Mouse (Mus musculus): Measurements from ENCODE around the gene Uchl1.

Uchl1 gene

DNA sequence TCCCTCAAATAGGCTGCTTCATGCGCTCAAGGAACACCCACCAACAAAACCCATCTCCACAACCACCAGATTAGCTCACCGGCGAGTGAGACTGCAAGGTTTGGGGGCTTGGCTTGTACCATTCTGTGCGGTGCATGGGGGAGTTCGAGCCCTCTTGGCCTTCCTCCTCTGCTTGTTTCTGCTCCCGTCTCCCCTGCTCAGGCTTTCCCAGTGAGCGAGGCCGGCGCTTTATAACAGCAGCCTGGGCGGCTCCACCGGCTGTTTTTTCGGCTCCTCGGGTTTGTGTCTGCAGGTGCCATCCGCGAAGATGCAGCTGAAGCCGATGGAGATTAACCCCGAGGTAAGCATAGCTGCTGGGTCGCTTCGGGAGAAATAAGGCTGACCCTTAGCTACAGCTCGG lies at the start of gene Uchl1:
Uchl1 (plus strand) TSS at position 109 of the 400 bp plus-strand sequence.
- peak; percentile 14 to 15 for DNase-seq (ENCODE audit: low spot score in 2 of 2)

DNA sequence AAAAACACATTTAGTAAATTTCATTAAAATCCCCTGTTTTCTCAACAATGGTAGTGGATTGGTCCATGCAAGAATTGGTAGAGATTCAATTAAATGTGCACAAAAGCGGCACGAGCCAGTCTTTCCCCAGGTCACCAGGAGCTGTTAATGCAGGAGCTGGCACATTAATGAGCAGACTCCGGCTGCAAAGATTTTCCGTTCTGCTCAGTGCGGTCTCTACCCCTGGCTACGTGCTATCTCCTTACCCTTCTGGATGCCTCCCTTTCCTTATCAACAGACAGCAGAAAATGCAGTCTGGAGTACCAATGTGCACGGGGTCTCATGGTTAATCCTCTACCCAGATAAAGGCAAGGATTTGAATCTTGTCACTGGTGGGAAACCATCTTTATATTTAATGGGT lies 48.1 kb upstream of the Uchl1 start:
- DNase-seq (ENCODE audit: low spot score in 2 of 2): no peak

DNA sequence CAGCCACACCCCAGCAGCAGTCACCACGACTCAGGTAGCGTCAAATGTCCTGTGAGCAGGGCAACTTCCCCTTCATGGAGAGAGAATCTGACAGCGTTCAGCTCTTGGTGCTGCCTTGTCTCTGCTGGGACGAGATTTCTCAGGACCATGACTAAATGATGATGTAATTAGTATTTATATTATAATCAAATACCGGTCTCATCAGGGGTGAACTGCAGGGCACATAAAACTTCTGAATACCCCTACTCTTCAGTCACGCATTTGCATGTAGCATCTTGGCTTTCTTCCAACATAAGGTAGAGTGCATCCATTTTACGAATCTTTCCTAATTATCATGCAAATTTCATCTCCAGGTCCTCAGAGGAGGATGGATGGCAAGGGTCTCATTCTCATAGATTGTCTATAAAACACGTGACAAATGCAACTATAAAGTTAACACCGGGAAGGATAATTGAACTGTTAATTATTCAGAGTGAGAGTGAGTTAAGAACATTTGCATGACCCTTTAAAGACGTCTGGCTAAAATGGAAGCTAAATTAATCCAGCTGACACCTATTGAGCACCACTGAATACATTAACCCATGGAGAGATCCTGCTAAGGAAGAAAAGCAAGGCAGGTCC lies 40.3 kb upstream of the Uchl1 start:
- DNase-seq (ENCODE audit: low spot score in 2 of 2): no peak

DNA sequence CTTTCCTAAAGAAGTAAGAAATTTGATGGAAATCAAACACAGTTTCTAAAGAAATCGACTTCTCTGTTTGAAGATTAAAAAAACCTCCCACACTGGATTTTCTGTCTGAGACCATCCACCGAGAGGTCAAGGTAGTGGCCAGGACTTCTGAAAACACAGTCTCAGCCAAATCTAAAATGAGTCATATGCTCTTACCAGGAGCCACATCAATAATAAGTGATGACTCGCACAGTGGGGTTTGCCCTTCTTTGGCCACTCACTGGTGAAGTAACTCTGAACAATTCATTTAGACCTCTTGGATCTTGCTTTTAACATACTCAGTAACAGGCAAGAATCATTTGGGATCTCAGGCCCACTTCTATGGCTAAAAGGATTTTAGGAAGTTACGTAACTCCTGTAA lies 33.7 kb upstream of the Uchl1 start:
- no peak for DNase-seq (ENCODE audit: low spot score in 2 of 2)

DNA sequence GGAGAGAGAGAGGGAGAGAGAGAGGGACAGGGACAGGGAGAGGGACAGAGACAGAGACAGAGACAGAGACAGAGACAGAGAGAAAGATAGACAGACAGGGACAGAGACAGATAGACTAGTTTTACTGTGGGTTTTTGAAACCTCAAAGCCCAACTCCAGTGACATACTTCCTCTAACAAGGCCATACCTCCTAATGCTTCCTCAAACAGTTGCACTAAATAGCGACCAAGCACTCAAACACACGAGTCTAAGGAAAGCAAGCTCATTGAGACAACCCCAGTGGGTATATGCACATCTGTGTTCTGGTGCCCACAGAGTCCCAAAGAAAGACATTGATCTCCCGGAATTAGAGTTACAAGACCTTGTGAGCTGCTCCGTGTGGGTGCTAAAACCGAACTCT lies 32.6 kb upstream of the Uchl1 start:
- DNase-seq (ENCODE audit: low spot score in 2 of 2): no peak

DNA sequence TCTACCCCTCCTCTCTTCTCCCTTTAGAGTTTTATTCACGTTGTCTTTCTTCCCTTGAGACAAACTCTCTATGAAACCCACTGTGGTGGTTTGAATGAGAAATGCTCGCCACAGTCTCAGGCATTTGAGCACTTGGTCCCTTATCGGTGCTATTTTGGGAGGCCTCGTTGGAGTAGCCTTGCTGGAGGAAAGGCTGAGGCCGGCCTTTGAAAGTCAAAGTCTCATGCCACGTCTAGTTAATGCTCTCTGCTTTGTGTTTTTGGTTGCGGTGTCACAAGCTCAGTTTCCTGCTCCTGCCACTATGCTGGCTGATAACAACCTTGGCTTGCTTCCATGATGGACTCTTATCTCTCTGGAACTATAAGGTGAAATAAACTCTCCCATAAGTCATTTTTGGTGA lies 28.4 kb upstream of the Uchl1 start:
- DNase-seq (ENCODE audit: low spot score in 2 of 2): no peak

DNA sequence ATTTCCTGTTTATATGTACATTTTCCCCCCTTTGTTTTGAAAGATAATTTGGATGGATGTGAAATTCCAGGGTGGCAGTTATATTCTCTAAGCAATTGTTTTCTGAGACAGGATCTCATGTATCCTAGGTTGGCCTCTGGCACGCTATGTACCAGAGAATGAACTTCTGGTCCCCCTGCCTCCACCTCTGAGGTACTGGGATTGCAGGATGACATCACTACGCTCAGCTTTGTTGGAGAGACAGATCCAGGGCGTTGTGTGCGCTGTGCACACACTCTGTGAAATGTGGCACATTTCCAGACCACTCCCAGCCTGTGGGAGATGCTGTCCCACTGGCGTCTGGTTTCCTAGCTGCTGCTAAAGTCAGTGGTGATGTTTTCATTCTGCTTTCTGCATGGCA lies 21.7 kb upstream of the Uchl1 start:
- DNase-seq (ENCODE audit: low spot score in 2 of 2): no peak

DNA sequence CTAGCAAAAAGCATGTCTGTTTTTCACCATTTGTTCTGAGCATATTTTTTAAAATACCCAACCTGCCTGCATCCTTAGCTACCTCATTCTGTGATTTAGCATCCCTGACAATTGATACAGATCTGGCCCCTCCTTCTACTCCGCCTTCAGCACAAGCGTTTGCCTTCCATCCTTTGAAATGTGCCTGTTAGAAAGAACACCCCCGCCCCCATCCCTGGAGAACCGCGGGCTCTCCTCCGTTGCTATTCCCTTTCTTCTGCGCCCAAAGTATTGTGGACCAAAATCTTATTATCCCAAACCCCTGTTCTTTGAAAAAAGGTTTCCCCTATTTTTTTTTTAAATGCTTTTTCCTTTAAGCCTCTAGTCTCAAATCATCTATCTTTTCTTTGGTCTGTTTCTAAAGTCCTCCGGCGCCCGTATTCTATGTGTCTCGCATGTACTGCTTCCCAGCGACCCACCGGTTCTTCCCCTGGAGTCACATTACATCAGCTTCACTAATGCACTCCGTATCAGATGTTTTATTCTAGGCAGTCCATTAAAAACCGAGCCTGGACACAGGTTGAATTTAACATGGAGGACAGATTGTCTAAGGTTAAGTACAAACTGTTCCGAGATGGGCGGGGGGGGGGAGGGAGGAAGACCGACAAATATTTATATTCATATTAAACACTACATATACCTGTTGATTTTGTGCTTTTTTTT lies 551 bp upstream of the Uchl1 start:
- no peak for DNase-seq (ENCODE audit: low spot score in 2 of 2)

DNA sequence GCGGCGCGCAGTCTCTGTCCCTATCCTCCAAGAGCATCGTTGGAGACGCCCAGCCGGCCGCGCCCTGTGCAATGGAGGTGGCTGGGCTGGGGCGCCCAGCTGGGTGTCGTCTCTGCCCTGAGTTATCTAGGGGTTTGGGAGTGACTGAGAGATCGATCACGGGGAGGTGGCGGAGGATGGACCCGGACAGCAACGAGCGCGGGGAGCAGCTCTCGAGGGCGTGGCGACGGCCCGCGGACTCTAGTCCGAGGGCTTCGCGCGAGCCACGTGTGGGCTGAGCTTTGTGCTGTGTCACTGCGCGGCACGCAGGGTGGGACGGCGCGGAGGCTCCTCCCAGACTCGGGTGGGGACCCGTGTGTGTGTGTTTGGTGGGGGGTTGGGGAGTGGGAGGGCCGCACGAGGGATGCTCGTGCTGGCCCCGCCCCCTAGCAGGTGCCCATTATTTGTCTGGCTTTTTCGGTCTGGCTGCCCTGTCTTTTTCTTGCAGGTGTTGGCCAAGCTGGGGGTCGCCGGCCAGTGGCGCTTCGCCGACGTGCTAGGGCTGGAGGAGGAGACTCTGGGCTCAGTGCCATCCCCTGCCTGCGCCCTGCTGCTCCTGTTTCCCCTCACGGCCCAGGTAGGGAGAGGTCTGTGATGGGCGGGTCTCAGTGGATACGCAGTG lies 696 bp downstream of the Uchl1 start:
- no peak for DNase-seq (ENCODE audit: low spot score in 2 of 2)

DNA sequence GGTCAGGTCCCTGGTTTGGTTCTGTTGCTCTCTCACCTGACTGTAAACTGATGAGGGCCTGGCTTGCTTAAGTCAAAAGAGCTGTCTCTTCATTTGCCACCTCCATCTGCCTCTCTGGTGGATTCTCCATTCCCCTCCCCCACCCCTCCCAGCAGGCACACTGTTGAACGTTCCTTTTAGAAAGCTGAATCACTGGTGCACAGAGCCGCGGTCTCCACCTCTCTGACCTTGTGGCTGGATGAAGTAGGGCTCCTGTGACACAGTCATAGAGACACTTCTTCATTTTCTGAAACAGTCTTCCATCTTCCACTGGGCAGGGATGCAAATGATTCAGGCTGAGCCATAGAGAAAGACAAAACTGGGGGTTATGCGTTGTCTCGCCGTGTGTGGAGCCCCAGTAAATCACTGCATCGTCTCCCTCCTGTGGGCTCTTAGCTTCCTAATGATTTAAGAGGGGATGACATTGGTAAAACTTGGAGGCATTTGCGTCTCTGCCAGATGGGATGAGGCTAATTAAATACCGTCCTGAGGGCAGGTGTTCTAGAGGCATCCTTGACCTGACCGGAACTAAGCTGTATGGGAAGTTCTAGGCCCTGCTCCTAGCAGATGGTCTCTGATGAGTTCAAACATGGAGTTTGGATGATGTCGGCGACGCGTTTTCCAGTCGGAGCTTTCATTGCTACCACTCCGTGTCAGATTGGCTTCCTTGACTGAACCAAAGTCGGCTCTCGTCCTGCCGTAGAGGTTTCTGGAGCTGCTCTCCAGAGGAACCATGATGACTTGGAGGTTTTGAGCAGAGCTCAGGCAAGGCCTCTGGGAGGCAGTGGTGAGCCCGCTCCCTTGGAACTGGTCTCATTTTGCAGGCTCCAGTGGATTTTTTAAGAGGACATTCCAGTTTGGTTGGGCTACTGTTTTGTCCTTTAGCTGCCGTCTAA lies 1.8 kb downstream of the Uchl1 start:
- DNase-seq (ENCODE audit: low spot score in 2 of 2): no peak

DNA sequence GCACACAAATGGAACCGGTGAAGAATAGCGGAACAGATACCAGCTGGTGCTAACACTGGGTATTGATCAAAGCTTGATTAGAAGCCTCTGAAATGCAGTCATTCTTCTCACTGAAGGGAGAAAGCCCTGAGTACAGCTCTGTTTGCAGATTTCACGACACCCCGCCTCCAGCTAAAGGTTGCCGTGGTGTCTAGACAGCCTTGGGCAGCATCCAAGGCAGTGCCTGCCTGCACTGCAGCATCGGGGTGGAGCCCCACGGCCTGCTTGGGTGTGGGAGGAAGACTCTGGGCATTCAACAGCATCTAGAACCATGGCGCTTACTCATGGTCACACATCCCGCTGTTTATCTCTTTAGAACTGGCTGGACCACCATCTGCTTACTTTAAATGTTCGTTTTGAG lies 3.3 kb downstream of the Uchl1 start:
- no peak for DNase-seq (ENCODE audit: low spot score in 2 of 2)

DNA sequence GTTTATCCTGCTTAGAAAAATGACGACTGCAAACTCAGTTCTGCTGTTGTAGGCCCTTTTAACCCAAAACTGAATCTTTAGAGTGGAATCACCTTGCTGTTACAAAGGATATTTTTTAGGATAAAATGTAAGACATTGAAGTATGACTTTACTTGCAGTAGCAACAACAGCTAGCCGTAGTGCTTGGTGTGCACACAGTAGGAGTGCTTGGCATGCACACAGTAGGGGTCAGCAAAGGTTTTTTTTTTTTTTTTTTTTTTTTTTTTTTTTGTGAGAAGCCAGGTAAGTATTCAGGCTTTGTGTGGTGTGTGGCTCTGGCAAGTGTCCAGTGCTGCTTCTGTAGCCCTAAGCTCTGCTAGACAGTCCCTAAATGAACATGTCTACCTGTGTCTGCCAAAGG lies 10.0 kb downstream of the Uchl1 start:
- DNase-seq (ENCODE audit: low spot score in 2 of 2): no peak

DNA sequence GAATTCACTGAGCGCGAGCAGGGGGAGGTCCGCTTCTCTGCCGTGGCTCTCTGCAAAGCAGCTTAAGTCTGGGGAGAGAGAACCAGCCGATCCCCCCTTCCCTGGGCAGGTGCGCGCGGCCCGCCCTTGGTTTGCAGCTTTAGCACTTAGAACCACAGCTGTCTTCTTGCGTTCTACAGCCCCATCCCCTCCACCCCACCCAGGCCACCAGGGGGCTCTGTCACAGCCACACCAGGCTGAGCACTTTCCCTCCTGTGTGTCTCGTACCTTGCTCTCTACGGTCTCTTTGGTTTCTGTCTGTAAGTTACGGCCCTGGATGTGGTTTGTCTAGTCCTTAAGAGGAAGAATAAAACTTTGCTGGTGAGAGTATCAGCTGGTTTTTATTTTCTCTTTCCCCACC lies 11.0 kb downstream of the Uchl1 start:
- no peak for DNase-seq (ENCODE audit: low spot score in 2 of 2)

DNA sequence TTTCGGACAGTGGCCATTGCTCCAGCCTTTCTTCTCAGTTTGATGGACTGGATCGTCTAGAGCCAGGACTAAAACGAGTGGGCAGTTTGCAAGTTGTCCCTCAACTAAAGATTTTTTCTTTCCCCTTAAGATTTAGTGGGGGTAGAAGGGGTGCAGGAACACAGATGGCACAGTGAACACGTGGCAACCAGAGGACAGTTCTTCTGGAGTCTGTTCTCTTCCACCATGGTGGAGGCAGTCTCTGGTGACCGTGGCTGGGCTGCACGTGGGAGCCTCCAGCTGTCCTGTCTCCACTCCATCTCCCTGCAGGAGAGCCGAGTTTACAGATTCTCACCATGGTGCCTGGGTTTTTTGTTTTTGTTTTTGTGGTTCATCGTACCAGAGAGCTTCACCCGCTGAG lies 11.8 kb downstream of the Uchl1 start:
- no peak for DNase-seq (ENCODE audit: low spot score in 2 of 2)

DNA sequence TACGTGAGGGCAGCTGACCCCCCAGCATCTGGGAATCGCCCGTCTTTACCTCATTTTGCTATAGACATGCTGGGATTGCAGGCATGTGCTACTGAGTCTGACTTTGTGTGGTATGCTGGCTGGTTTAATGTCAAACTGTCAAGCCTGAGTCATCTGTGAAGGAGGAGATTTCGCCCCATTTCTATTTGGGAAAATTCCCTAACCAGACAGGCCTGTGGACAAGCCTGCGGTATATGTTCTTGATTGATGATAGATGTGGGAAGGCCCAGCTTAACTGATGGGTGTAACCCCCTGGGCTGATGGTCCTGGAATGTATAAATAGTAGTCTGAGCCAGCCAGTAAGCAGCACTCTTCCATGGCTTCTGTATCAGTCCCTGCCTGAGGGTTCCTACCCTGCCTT lies 12.4 kb downstream of the Uchl1 start:
- no peak for DNase-seq (ENCODE audit: low spot score in 2 of 2)

DNA sequence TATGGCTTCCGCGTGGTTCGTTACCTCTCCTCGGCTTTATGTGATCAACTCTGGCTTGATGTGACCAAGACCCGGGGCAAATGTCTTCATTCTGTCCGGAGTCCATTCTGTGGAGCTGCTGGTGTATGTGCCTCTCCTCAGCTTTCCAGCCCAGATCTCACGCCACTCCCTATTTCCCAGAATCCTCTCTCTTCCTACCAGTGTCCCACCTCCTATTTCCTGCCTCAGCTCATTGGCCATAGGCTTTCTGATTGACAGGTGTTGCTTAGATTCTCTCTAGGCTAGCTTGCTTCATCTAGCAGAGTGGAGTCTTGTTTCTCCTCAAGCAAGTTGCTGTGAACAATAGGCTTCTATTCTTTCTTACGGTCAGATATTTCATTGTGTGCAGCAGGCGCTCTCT lies 13.9 kb downstream of the Uchl1 start:
- no peak for DNase-seq (ENCODE audit: low spot score in 2 of 2)

DNA sequence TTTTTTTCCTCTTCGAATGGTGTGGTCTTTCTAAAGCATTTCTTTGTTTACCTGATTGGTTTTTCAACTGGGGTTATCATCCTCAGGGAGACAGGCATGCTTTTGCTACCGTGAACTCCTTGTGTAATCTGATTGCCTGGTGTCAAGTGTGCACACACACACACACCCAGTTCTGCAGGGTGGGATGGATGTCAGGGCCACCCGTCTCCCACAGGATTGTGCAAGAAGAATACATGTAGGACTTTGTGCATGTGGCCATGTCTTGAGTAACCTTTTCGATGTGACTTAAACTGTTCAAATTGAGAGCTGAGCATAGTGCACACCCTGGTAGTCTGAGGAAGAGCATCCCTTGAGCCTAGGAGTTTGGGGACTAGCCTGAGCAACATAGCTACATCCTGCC lies 17.3 kb downstream of the Uchl1 start:
- no peak for DNase-seq (ENCODE audit: low spot score in 2 of 2)

DNA sequence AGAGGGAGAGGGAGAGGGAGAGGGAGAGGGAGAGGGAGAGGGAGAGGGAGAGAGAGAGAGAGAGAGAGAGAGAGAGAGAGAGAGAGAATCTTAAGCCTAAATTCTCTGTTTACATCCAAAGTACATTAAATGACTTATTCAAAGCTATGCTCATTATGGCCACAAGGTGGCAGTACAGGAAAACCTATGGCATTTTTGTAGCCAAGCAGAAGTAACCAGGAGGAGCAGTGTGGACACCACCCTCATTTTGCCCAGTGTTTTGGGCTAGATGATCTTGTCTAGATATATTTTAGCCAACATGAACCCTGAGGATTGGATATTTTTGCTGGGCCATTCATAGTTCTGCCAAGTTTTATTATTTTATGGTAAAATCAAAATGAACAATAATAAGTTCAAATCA lies 21.2 kb downstream of the Uchl1 start:
- DNase-seq (ENCODE audit: low spot score in 2 of 2): peak in 1 of 2 experiments; percentile 18

DNA sequence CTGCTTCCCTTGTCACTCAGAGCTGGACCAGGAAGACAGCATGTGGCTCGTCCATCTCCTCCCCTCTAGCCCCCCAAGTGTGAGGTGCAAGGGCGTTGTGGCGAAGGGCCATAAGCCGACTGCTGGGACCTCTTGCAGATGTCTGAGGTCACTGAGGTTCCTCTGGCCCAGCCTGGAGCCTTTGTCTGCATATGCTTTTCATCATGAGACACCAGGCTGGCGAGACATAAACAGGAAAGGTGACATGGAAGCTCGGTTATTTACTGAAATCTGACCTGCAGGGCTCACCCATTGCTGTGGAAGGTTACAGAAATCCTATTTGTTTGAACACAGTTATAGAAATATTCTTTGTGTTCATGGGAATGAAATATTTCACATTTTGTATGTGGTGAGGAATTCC lies 24.0 kb downstream of the Uchl1 start:
- DNase-seq (ENCODE audit: low spot score in 2 of 2): no peak

DNA sequence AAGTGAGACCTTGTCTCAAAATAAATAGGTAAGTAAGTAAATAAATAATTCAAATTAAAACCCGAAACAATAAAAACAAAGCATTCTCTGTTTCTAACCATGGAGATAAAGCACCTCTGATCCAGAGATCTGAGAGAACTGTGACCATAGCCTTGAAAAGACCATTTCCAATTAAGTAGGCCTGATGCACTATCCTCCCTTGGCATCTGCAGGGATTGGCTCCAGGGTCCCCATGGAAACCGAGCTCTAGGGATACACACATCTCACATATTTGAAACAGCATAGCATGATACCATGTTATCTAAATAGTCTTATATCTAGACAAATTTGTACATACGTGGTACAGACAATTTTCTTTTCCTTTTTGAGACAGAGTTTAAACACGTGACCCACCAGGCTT lies 26.1 kb downstream of the Uchl1 start:
- DNase-seq (ENCODE audit: low spot score in 2 of 2): no peak

DNA sequence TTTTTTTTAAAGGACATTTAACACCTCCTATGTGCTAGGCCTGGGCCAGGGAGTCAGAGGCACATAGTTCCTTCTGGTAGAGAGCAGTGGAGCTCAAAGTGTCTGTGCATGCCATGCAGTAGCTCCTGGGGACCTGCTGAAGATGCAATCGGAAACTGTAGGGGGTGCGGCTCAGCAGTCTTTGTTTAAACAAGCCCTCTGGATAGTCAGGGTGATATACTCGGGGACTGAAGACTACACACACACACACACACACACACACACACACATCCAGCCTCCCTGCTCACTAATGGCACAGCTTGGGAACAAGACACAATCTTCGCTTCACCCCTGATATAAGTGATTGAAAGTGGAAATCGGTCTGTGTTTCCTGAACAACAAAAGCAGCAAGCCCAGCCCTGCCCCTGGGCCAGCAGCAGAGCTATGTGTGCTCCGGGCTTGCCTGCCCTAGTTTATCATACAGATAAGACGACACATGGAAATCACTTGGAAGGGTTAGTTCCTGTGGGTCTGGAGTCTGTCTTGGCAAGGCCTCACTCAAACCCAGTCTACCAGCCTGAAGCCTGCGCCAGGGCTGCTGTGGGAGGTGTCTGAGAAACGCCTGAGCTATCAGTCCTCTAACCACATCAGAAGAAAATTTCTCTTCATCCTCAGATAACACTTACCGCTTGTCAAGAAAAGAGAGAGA lies 27.6 kb downstream of the Uchl1 start:
- DNase-seq (ENCODE audit: low spot score in 2 of 2): no peak

DNA sequence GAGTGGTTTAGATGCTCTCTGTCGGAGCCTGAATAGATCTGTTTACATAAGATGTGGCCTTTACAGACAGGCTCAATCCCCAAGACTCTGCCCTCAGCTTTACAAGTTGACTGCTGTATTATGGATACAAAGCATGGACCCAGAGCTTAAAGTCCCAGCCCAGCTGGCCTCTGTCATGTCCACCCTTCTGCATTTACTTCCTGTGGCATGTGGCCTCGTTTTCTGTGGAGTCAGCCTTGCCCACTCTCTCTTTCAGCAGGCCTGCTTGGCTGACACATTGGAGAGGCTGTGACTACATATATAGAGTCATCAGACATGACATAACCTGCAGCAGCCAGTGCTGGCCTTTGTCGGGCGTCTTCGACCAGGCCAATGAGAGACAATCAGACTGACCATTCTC lies 32.0 kb downstream of the Uchl1 start:
- DNase-seq (ENCODE audit: low spot score in 2 of 2): no peak

Measured in spleen, postnatal 14 days (tissue).